Mouse (Mus musculus) left cerebral cortex, adult 2 months (tissue): ENCODE measurements at regions not wholly inside any gene's neighbourhood (a gene's known extent, or its start where the extent isn't known, plus 50 kb on each side); places are given as distances from the start of the nearest gene placed in this dataset.

Experiments used
- DNase-seq, 2 experiments: peaks; one replicate each; pipeline ENCODE4 v3.0.0; 2021 to 2022; ENCODE audit warnings: low spot score in 2 of 2, mixed read lengths in 1 of 2; ENCODE audit errors: extremely low spot score in 1 of 2
- H3K27ac ChIP-seq: fragments of 200-600 bp; 2 replicates; pipeline ENCODE4 v1.8.1; 2022
- H3K4me3 ChIP-seq: fragments of 200-600 bp; 2 replicates; pipeline ENCODE4 v1.8.1; 2022
- CTCF ChIP-seq: fragments of 200-600 bp; IDR thresholded peaks from 2 replicates; pipeline ENCODE4 v1.8.1; 2022; ENCODE audit warnings: antibody characterized with exemption, mild to moderate bottlenecking, moderate library complexity
- intact Hi-C: fragments of 180-260 bp; cut with DNase I; formaldehyde crosslinking; loops from one replicate; pipeline ENCODE4 v1.15.1; 2025

GRCm38 (mm10) chr13:51277515-51277914, 106.7 kb downstream of the Nxnl2 start:
- no peak overlapping the region for H3K4me3 ChIP-seq
- no peak overlapping the region for H3K27ac ChIP-seq
- intact Hi-C loops, result no loop called here
- no peak for DNase-seq
- no peak for TF ChIP-seq CTCF

- no peak overlapping the region for H3K27ac ChIP-seq
- intact Hi-C loops, result no loop called here
- no peak for TF ChIP-seq CTCF
- H3K4me3 ChIP-seq, result no peak overlapping the region
- DNase-seq, result no peak
Observed at GRCm38 (mm10) chr13:51279642-51280387, 109.0 kb downstream of the Nxnl2 start.

DNA sequence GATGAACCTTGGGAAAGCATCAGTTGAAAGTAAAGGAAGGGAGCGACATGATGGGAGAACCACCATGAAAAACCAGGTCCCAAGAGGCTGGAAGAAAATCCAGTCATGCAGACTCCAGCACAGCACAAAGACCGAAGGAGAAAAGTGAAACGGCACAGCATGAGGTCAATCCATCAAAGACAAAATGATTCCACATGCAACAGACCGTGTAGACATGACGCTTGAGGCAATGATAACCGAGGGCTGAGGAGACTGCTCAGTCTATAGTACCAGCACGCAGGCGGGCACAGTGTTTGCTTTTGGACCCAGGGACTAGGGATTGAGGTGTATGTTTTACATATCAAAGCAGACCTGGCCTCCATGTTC, 109.5 kb downstream of the Nxnl2 start:
- intact Hi-C loops, result no loop called here
- DNase-seq, result no peak
- Histone ChIP-seq H3K4me3 (no peak overlapping the region), H3K27ac (no peak overlapping the region)
- no peak for TF ChIP-seq CTCF

DNA sequence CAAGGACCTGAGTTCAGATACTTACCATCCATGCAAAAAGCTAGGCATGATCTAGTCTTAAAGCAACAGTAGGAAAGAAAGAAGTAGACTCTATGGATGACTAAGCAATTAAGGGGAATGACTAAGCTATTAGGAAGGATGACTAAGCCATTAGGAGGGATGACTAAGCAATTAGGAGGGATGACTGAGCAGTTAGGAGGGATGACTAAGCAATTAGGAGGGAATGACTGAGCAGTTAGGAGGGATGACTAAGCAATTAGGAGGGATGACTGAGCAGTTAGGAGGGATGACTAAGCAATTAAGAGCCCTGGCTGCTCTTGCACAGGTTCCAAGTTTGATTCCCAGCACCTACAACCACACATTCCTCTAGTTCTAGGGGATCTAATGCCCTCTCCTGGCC, 113.9 kb downstream of the Nxnl2 start:
- DNase-seq, result no peak
- intact Hi-C loops, result no loop called here
- no peak for TF ChIP-seq CTCF

GRCm38 (mm10) chr13:51289442-51289841, 118.6 kb downstream of the Nxnl2 start:
- TF ChIP-seq CTCF, result no peak
- DNase-seq, result no peak
- Histone ChIP-seq H3K27ac (peak overlapping the region; percentile 78), H3K4me3 (no peak overlapping the region)
- intact Hi-C loops, result no loop called here

More for the DNA sequence above, 113.9 kb downstream of the Nxnl2 start:
- Histone ChIP-seq H3K4me3 (no peak overlapping the region), H3K27ac (no peak overlapping the region)

GRCm38 (mm10) chr13:51290021-51290424, 118.4 kb upstream of the S1pr3 start:
- no peak; the same call in 1 of the 2 replicates for TF ChIP-seq CTCF
- intact Hi-C loops, result loop anchor here (5.0 kb wide), 2 partner anchors 83 to 112 kb away; no protein-coding TSS in a partner anchor
- Histone ChIP-seq H3K27ac (peak overlapping the region; percentile 78), H3K4me3 (no peak overlapping the region)
- DNase-seq, result peak in 1 of 2 experiments; percentile 34

GRCm38 (mm10) chr13:51290926-51291325, 117.5 kb upstream of the S1pr3 start:
- peak; percentile 17 to 26 for DNase-seq
- Histone ChIP-seq H3K27ac (peak overlapping the region; percentile 8; the same call in 1 of the 2 replicates), H3K4me3 (no peak overlapping the region)
- no peak for TF ChIP-seq CTCF
- intact Hi-C loops, result loop anchor here (5.0 kb wide), 2 partner anchors 84 to 111 kb away; no protein-coding TSS in a partner anchor

GRCm38 (mm10) chr13:51293047-51293446, 115.4 kb upstream of the S1pr3 start:
- no peak for TF ChIP-seq CTCF
- Histone ChIP-seq H3K27ac (no peak overlapping the region), H3K4me3 (no peak overlapping the region)
- DNase-seq, result no peak
- intact Hi-C loops, result loop anchor here (5.0 kb wide), 2 partner anchors 86 to 109 kb away; no protein-coding TSS in a partner anchor

GRCm38 (mm10) chr13:51295872-51296271, 112.6 kb upstream of the S1pr3 start:
- intact Hi-C loops, result no loop called here
- no peak overlapping the region for H3K27ac ChIP-seq
- TF ChIP-seq CTCF, result no peak
- DNase-seq, result no peak
- H3K4me3 ChIP-seq, result no peak overlapping the region

DNA sequence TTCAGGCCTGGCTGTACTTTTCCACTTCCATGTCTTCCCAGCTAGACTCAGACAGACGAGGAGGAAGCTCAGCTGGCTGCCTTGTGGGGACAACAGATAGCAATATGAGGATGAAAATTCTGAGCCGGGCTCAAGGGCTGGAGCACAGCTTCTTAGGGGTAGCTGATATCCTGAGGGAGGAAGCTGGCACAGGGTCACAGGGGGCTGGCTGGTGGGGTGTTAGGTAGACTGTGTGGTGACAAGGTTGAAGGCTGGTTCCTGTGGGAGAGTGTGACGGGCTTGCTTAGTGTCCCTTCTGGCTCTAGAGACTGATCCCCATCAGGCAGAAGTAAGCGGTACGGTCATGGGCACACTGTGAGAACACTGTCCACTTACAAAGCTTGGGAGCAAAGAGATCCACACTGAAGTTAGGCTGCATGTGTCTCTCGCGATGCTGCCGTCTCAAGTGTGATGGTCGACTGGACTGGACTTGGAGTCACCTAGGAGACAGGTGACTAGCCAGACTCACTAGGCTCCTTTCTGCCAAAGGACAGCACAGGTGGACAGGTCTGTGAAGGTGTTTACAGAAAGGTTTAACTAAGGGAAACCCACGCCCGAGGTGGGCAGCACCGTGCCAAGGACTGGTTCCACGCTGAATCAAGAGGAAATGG, 111.1 kb upstream of the S1pr3 start:
- DNase-seq, result no peak
- no peak for TF ChIP-seq CTCF
- Histone ChIP-seq H3K27ac (no peak overlapping the region), H3K4me3 (no peak overlapping the region)
- intact Hi-C loops, result no loop called here

DNA sequence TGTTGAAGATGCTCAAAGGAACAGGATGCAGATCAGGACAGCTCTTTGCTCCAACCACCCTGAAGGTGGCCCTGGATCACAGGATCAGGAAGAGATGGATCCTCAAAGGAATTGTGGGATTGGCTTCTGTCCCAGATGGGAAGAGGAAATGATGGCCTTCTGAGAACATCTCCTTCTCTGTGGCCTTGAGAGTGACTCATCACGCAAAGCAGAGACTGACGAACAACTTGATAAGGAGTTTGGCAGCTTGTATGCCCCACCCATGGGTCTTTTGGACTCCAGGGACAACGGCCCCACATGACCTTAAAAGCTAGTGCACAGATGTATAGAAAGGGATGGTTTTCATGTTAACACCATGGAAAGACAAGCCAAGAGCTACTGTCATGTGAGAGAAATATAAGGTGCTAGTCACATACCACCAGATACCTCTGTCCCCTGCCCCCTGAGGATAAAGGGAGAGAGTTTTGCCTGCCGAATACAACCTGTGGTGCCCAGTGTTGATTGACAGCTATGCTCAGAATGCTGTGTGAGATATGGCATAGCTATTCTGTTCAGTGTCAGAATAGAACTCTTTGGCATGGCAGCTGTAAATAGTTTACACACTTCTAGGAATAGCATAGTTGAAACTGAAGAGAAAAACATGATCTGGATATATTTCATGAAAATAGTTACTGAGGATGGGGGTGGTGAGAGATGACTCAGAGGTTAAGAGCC, 109.2 kb upstream of the S1pr3 start:
- no peak overlapping the region for H3K4me3 ChIP-seq
- no peak for DNase-seq
- no peak for TF ChIP-seq CTCF
- no peak overlapping the region for H3K27ac ChIP-seq
- intact Hi-C loops, result no loop called here

DNA sequence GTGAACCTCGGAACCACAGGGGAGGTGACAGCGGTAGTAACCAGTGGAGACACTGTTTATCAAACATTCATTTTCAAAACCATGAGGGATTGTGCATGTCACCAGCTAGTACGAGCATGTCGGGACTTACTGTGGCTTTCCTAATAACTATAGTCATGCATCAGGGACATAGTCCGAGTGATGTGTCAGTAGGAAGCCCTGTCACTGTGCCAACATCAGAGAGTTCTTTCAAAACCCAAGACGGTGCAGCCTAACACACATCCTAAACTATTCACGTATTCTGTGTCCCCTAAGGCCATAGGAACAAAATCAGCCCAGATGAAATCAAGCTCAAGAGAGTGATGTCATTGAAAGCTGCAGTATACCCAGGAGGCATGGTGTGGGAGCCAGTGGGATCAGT, 107.0 kb upstream of the S1pr3 start:
- no peak overlapping the region for H3K4me3 ChIP-seq
- no peak for DNase-seq
- no peak overlapping the region for H3K27ac ChIP-seq
- no peak for TF ChIP-seq CTCF
- intact Hi-C loops, result no loop called here
